Mouse (Mus musculus) bone marrow, adult 2 months (tissue): ENCODE results near the gene Adam22. TPM values are rescaled to one million over a fixed set of nuclear protein-coding genes. Genes with fewer than 3 reads are reported as not detected.

Experiments used
- H3K27ac ChIP-seq: fragments of 200-500 bp; 2 replicates; pipeline ENCODE4 v1.5.1; 2012; ENCODE audit warnings: low read depth, mild to moderate bottlenecking, control low read depth, inconsistent platforms, low read length; ENCODE audit not compliant: control insufficient read depth, poor library complexity, insufficient read depth
- H3K4me1 ChIP-seq: fragments of 200-500 bp; 2 replicates; pipeline ENCODE4 v1.6.1; 2011; ENCODE audit warnings: low read length; ENCODE audit not compliant: control insufficient read depth, insufficient read depth
- H3K4me3 ChIP-seq: fragments of 200-500 bp; replicated peaks from 2 replicates; pipeline ENCODE3; 2011; ENCODE audit warnings: mild to moderate bottlenecking, low read depth, low read length, control low read depth; ENCODE audit not compliant: control insufficient read depth
- CTCF ChIP-seq: fragments of 200-500 bp; IDR thresholded peaks from 2 replicates; pipeline ENCODE4 v1.5.1; 2011; ENCODE audit warnings: low read length, control low read depth; ENCODE audit not compliant: control insufficient read depth, insufficient read depth
- POLR2A ChIP-seq: fragments of 200-500 bp; IDR thresholded peaks from 2 replicates; pipeline ENCODE4 v1.6.1; 2011; ENCODE audit warnings: low read depth, mild to moderate bottlenecking, control low read depth, low read length, borderline replicate concordance; ENCODE audit not compliant: control insufficient read depth
- WGBS: fragments of 180-500 bp; shearing (Covaris S2); methylation state at CpG from one replicate; pipeline ENCODE4 v1.1.7; 2018; 5-methylcytosine and 5-hydroxymethylcytosine counted together
- polyA plus RNA-seq: library from polyadenylated mRNA; stranded (reverse); fragments of >200 nt; gene quantifications from 2 replicates; pipeline ENCODE4 v1.2.4, GENCODE M21; 2011; ENCODE audit warnings: low replicate concordance; ENCODE audit not compliant: missing spikeins, insufficient read depth, insufficient read length

Adam22 gene
- polyA plus RNA-seq, 1 experiment, result 0.97 TPM

GRCm38 (mm10) chr5:8293287-8293686, 74.7 kb downstream of the Adam22 start:
- H3K27ac ChIP-seq, result no peak overlapping the region
- TF ChIP-seq POLR2A, result no peak
- no peak for TF ChIP-seq CTCF
- H3K4me1 ChIP-seq, result no peaks in the 10 kb centered on the region
- WGBS, result 73% methylated on average over 1 of the region's 1 CpGs
- H3K4me3 ChIP-seq, result no peak overlapping the region

- 75% methylated on average over 1 of the region's 1 CpGs for whole genome bisulfite sequencing
- H3K4me1 ChIP-seq, result no peaks in the 10 kb centered on the region
- H3K4me3 ChIP-seq, result no peak overlapping the region
- no peak overlapping the region for H3K27ac ChIP-seq
- no peak for TF ChIP-seq POLR2A
- TF ChIP-seq CTCF, result no peak
These were observed 76.5 kb downstream of the Adam22 start for GRCm38 (mm10) chr5:8291496-8291895.

GRCm38 (mm10) chr5:8289678-8290614, 78.0 kb downstream of the Adam22 start:
- H3K4me1 ChIP-seq, result no peaks in the 10 kb centered on the region
- no peak overlapping the region for H3K27ac ChIP-seq
- TF ChIP-seq POLR2A (no peak), CTCF (no peak)
- no peak overlapping the region for H3K4me3 ChIP-seq
- WGBS, result 73% methylated on average over 6 of the region's 6 CpGs

DNA sequence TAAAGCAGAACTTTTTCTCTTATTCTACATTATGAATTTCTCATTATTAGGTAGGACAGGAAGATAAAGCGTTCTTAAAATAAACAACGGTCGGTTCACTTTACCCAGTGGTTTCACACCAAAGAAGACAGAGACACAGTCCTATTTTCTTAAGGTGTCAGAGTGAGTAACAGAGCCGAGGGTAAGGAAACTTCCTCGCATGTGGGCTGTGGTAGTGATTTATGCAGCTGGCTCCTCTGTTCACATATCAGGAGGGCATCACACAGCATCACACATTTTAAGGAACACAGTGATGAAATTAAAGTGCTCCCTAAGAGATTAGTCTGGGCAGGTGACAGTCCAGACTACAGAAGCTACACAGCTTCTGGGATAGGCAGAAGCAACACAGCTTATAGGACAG, 83.8 kb downstream of the Adam22 start:
- 78% methylated on average over 5 of the region's 5 CpGs for WGBS
- Histone ChIP-seq H3K4me1 (no peaks in the 10 kb centered on the region), H3K4me3 (no peak overlapping the region), H3K27ac (no peak overlapping the region)
- TF ChIP-seq CTCF, result no peak
- TF ChIP-seq POLR2A, result no peak

- no peak overlapping the region for H3K27ac ChIP-seq
- no peak for TF ChIP-seq CTCF
- no peak for TF ChIP-seq POLR2A
These were observed 91.8 kb downstream of the Adam22 start for GRCm38 (mm10) chr5:8276141-8276540.

GRCm38 (mm10) chr5:8257366-8257765, 110.6 kb downstream of the Adam22 start:
- H3K4me1 ChIP-seq, result no peaks in the 10 kb centered on the region
- 65% methylated on average over 1 of the region's 1 CpGs for WGBS
- H3K4me3 ChIP-seq, result no peak overlapping the region
- no peak overlapping the region for H3K27ac ChIP-seq
- TF ChIP-seq POLR2A, result no peak
- no peak for TF ChIP-seq CTCF

More at GRCm38 (mm10) chr5:8276141-8276540, 91.8 kb downstream of the Adam22 start:
- Histone ChIP-seq H3K4me1 (no peaks in the 10 kb centered on the region), H3K4me3 (no peak overlapping the region)
- 55% methylated on average over 1 of the region's 1 CpGs for WGBS

DNA sequence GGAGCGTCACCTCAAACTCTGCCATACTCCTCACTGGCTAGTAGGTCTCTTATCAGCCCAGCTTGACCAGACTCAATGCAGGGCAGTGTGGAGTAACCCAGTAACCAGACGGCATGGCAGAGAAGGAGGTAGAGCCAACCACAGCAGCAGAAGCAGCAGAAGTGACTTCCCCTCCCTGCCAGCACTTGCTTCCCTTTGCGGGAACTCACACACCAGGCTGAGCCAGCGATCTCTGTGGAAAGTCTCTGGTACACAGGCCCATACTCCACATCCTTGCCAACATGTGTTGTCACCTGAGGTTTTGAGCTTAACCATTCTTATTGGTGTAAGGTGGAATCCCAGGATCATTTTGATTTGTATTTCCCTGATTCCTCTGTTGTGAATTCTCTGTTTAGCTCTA, 111.5 kb downstream of the Adam22 start:
- H3K27ac ChIP-seq, result no peak overlapping the region
- TF ChIP-seq CTCF (no peak), POLR2A (no peak)
- 21% methylated on average over 4 of the region's 4 CpGs for WGBS
- no peak overlapping the region for H3K4me3 ChIP-seq
- no peaks in the 10 kb centered on the region for H3K4me1 ChIP-seq

DNA sequence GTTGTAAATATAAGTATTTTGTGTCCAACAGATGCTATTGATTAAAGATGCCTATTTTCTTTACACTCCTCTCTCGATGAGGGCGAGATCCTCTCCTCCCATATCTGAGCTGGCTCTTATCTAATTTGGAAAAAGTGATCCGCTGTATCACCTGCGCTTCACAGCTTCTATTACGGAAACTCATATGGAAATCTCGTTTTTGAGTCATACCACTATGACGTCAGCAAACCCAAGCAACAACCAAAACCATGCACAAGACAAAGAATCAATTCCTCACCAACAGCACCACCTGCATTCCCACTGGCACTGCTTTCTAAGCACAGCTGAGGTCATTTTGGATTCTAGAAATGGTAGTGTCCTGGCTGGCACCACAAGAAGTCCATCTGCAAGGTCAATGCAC, 123.3 kb downstream of the Adam22 start:
- Histone ChIP-seq H3K4me3 (no peak overlapping the region), H3K4me1 (no peaks in the 10 kb centered on the region; the same call in 1 of the 2 replicates), H3K27ac (no peak overlapping the region)
- WGBS, result 86% methylated on average over 7 of the region's 7 CpGs
- TF ChIP-seq POLR2A (no peak), CTCF (no peak)

- Histone ChIP-seq H3K4me3 (peak overlapping the region; percentile 2), H3K4me1 (no peaks in the 10 kb centered on the region; the same call in 1 of the 2 replicates), H3K27ac (no peak overlapping the region; the same call in 1 of the 2 replicates)
- no peak for TF ChIP-seq POLR2A
- 66% methylated on average over 4 of the region's 4 CpGs for WGBS
These were observed 124.8 kb downstream of the Adam22 start for GRCm38 (mm10) chr5:8243064-8243615.
